Mouse (Mus musculus) neural tube, embryonic 13.5 days (tissue): ENCODE results near the gene Gm21970. TPM values are rescaled to one million over a fixed set of nuclear protein-coding genes. Genes with fewer than 3 reads are reported as not detected.

Experiments
- ATAC-seq: fragments of 200-750 bp; cut with Nextera tagmentation; 2 replicates; pipeline ENCODE4 v1.8.0; 2017; ENCODE audit warnings: low read depth, mild to moderate bottlenecking, moderate TSS enrichment, moderate library complexity
- H3K27ac ChIP-seq: fragments of 300-500 bp; sonication (generic); replicated peaks from 2 replicates; pipeline ENCODE4 v1.5.1; 2015; ENCODE audit warnings: moderate library complexity, mild to moderate bottlenecking, inconsistent platforms
- H3K27me3 ChIP-seq: fragments of 300-500 bp; sonication (generic); 2 replicates; pipeline ENCODE4 v1.6.1; 2015; ENCODE audit warnings: mild to moderate bottlenecking, inconsistent platforms
- H3K36me3 ChIP-seq: fragments of 300-500 bp; sonication (generic); 2 replicates; pipeline ENCODE4 v1.6.1; 2015; ENCODE audit warnings: mild to moderate bottlenecking, inconsistent platforms
- H3K4me1 ChIP-seq: fragments of 300-500 bp; sonication (generic); replicated peaks from 2 replicates; pipeline ENCODE4 v1.6.1; 2015; ENCODE audit warnings: inconsistent platforms
- H3K4me2 ChIP-seq: fragments of 300-500 bp; sonication (generic); 2 replicates; pipeline ENCODE4 v1.6.1; 2015; ENCODE audit warnings: inconsistent platforms, mild to moderate bottlenecking, moderate library complexity
- H3K4me3 ChIP-seq: fragments of 300-500 bp; sonication (generic); 2 replicates; pipeline ENCODE4 v1.5.1; 2015; ENCODE audit warnings: mild to moderate bottlenecking, inconsistent platforms
- H3K9ac ChIP-seq: fragments of 300-500 bp; sonication (generic); 2 replicates; pipeline ENCODE4 v1.6.1; 2015; ENCODE audit warnings: moderate library complexity, mild to moderate bottlenecking, inconsistent platforms
- H3K9me3 ChIP-seq: fragments of 300-500 bp; sonication (generic); 2 replicates; pipeline ENCODE4 v1.6.1; 2016; ENCODE audit warnings: inconsistent platforms
- WGBS: fragments of 180-500 bp; shearing (Covaris S2); methylation state at CpG from one replicate; pipeline ENCODE4 v1.1.7; 2015; 5-methylcytosine and 5-hydroxymethylcytosine counted together
- polyA plus RNA-seq: library from polyadenylated mRNA; unstranded; fragments of >200 nt; fragmentation: Nextera tagmentation; extraction: Ambion mirVana; gene quantifications from 2 replicates; pipeline ENCODE4 v1.2.1, GENCODE M21; 2015

The Gm21970 gene
- polyA plus RNA-seq, 1 experiment from 2014 or later: not detected

DNA sequence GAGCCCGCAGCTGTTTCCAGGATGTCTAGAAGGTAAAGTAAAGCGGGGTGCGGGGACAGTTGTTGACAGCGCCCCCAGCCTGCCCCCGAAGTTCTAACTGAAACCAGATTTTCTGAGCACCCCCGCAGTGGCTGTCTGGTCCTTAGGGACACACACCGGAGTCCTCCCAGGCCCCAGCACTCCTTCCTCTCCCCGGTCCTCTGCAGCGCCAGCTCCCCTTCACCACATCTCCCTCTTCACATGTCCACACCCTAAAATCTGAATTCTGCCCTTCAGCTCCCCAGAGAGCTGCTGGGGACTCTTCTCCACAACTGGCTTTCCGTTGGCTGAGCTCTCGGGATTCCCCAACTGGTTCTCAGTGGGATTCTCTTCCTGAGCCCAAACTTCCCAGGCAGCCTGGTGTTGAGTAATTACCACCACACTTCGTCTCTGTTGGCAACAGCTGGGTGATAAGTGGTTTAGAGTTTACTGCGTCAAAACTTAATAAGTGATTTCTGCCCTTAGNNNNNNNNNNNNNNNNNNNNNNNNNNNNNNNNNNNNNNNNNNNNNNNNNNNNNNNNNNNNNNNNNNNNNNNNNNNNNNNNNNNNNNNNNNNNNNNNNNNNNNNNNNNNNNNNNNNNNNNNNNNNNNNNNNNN is 15.2 kb downstream of the Gm21970 start:
- no peaks in the 10 kb centered on the region for H3K9me3 ChIP-seq
- WGBS: under 1% methylated on average over 13 of the region's 13 CpGs
- peaks cover 9% of the 10 kb centered on the region for H3K36me3 ChIP-seq
- peak overlapping the region; percentile 55 for H3K4me3 ChIP-seq
- peak overlapping the region; percentile 90 for H3K4me2 ChIP-seq
- peak overlapping the region; percentile 77 for H3K9ac ChIP-seq
- H3K27me3 ChIP-seq: 0 out of 2 replicates have a peak, but pooled peaks cover 6% of the 10 kb centered on the region
- H3K4me1 ChIP-seq: peaks cover 16% of the 10 kb centered on the region
- ATAC-seq: peak; percentile 52; the same call in 1 of the 2 replicates
- H3K27ac ChIP-seq: no peak overlapping the region

DNA sequence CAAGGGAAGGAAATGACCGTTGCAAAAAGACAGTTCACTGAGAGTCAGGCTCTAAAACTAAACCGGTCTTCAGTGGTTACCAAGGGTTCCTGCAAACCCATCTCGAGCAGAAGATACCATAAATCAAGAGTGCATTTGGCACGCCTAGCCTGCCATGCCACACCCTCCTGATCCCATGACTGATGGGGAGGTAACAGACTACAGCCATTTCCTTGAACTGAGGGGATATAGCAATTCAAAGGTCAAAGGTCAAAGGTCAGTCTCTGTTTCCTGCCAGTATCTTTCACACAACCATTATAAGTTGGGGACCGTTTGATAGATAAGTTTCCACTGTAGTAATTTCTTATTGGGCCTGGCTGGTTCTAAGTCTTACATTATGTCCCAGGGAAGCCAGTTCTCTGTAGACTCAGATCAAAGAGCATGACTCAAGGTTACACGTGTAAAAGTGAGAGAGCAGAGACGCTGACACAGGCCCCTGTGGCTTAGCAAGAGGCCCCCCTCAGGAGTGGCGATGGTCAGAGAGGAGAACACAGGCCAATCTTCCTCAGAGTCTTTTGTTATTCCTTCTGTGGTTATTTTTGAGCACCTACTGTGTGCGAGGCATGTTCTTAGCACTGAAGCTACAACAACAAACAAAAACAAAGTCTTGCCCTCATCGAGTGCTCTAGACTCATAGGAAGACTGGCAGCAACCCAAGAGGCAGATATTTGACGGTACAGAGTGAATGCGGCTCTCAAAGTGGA is 21.8 kb downstream of the Gm21970 start:
- H3K36me3 ChIP-seq: 0 out of 2 replicates have a peak, but pooled peaks cover 9% of the 10 kb centered on the region
- H3K27me3 ChIP-seq: no peaks in the 10 kb centered on the region
- H3K27ac ChIP-seq: no peak overlapping the region
- H3K9ac ChIP-seq: no peak overlapping the region
- WGBS: 52% methylated on average over 12 of the region's 12 CpGs
- no peaks in the 10 kb centered on the region for H3K4me1 ChIP-seq
- no peak overlapping the region for H3K4me2 ChIP-seq
- ATAC-seq: no peak
- H3K9me3 ChIP-seq: no peaks in the 10 kb centered on the region
- H3K4me3 ChIP-seq: no peak overlapping the region

DNA sequence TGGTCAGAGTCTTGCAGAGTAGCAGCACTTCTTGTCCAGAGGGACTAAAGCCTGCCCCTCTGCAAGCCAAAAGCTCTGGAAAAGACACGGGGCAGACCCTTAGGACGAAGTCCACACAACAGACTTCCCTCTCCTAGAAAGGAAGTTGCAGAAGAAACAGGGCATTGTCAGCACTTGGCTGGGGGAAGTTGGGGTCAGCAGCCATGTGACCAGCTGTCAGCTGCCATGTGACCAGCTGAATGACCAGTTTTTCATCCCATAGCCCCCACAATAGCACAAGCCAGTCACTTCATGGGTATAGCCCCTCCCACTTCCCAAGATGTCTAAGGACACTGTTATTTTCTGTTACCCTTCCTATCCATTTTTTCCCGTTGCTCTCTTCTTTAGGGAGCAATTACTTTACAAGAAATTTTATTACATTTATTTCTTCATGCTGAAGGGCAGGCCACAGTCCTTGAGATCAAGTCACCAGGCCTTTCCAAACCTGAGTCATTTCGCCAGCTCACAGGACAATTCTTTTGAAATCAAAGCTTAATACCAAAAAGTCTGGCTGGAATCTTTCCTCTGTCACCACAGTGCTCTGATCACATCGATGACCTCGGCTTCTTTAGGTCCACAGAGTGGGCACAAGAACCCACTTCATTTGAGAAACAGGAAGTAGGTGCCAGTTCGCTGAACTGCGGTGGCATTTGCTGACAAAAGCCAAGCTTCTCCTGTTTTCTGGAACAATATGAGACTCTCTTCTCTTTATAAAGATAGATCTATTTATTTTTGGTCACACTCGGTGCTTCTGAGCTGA is 24.1 kb downstream of the Gm21970 start:
- Histone ChIP-seq H3K27me3 (no peaks in the 10 kb centered on the region), H3K4me1 (no peaks in the 10 kb centered on the region), H3K9me3 (no peaks in the 10 kb centered on the region), H3K36me3 (0 out of 2 replicates have a peak, but pooled peaks cover 9% of the 10 kb centered on the region), H3K4me3 (no peak overlapping the region), H3K9ac (no peak overlapping the region), H3K27ac (no peak overlapping the region), H3K4me2 (no peak overlapping the region)
- 87% methylated on average over 9 of the region's 9 CpGs for WGBS
- no peak for ATAC-seq

GRCm38 (mm10) chr16:91416357-91416756 is 24.8 kb downstream of the Gm21970 start:
- Histone ChIP-seq H3K4me1 (no peaks in the 10 kb centered on the region), H3K27ac (no peak overlapping the region), H3K27me3 (no peaks in the 10 kb centered on the region), H3K9ac (no peak overlapping the region), H3K4me3 (no peak overlapping the region), H3K9me3 (no peaks in the 10 kb centered on the region), H3K4me2 (no peak overlapping the region), H3K36me3 (0 out of 2 replicates have a peak, but pooled peaks cover 9% of the 10 kb centered on the region)
- ATAC-seq: no peak
- WGBS: 96% methylated on average over 6 of the region's 6 CpGs

- Histone ChIP-seq H3K4me2 (no peak overlapping the region), H3K36me3 (0 out of 2 replicates have a peak, but pooled peaks cover 9% of the 10 kb centered on the region), H3K9ac (no peak overlapping the region), H3K27me3 (no peaks in the 10 kb centered on the region), H3K4me1 (no peaks in the 10 kb centered on the region), H3K4me3 (no peak overlapping the region), H3K27ac (no peak overlapping the region), H3K9me3 (no peaks in the 10 kb centered on the region)
- ATAC-seq: no peak
- WGBS: 81% methylated on average over 7 of the region's 7 CpGs
These were observed 25.4 kb downstream of the Gm21970 start for GRCm38 (mm10) chr16:91416938-91417337.

DNA sequence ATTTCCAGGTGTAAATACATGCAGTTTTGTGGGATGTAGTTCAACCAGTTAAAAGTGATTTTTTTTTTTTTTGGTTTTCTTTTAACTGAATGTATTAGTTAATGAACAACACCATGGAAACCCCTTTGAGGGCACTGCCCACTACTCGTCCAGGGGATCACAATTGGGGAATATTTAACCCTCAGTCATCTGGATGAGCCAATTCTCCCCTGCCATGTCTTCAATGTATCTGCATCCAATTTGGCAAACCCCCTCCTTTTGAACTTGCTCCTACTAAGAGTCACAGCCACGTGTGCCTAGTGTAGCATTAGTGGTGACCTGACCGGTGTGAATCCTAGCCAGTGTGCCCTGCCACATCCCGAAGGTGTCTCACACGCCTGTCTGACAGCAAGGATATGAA is 27.0 kb downstream of the Gm21970 start:
- Histone ChIP-seq H3K4me2 (no peak overlapping the region), H3K27ac (no peak overlapping the region), H3K9ac (no peak overlapping the region), H3K27me3 (no peaks in the 10 kb centered on the region), H3K36me3 (0 out of 2 replicates have a peak, but pooled peaks cover 9% of the 10 kb centered on the region), H3K9me3 (no peaks in the 10 kb centered on the region), H3K4me3 (no peak overlapping the region), H3K4me1 (no peaks in the 10 kb centered on the region)
- 78% methylated on average over 5 of the region's 5 CpGs for WGBS
- ATAC-seq: no peak

DNA sequence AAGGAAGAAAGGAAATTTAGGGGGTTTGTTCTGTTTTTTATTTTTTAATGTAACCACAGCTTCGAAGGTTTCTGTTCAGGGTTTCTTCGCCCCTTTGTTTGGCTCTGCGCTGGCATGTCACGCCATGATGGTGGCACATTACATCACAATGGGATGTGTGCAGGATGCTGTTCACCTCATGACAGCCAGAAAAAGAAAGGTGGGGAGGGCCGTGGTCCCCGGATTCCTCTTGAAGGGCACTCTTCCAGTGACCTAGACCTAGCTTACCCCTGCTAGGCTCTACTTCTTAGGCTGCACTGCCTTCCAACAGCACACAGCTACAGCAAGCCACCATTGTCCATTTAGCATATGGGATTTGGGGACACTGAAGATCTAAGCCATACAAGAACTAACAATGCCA is 34.3 kb downstream of the Gm21970 start:
- Histone ChIP-seq H3K27ac (no peak overlapping the region), H3K9me3 (no peaks in the 10 kb centered on the region), H3K4me1 (no peaks in the 10 kb centered on the region), H3K9ac (no peak overlapping the region), H3K4me2 (no peak overlapping the region), H3K27me3 (no peaks in the 10 kb centered on the region), H3K4me3 (no peak overlapping the region), H3K36me3 (peaks cover 5% of the 10 kb centered on the region; the same call in 1 of the 2 replicates)
- ATAC-seq: no peak
- WGBS: 88% methylated on average over 6 of the region's 6 CpGs

DNA sequence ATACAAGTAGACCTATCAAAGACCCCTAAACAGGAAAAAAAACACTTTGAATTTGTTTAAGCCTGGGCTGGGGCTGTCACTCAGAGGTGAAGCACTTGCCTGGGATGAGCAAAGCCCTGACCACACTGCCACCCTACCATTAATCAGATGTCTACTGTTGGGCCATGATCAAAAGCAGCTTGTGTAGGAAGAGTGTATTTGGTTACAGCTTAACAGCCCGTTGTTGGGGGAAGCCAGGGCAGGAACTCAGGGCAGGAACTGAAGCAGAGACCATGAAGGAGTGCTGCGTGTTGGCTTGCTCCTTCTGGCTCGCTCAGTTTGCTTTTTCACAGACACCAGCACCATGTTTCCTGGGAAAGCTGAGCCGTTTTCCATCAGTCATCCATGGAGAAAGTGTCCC is 35.1 kb downstream of the Gm21970 start:
- no peak for ATAC-seq
- Histone ChIP-seq H3K36me3 (peaks cover 5% of the 10 kb centered on the region; the same call in 1 of the 2 replicates), H3K4me2 (no peak overlapping the region), H3K9me3 (no peaks in the 10 kb centered on the region), H3K27ac (no peak overlapping the region), H3K27me3 (no peaks in the 10 kb centered on the region), H3K4me1 (no peaks in the 10 kb centered on the region), H3K4me3 (no peak overlapping the region), H3K9ac (no peak overlapping the region)
- WGBS: 78% methylated on average over 4 of the region's 4 CpGs

DNA sequence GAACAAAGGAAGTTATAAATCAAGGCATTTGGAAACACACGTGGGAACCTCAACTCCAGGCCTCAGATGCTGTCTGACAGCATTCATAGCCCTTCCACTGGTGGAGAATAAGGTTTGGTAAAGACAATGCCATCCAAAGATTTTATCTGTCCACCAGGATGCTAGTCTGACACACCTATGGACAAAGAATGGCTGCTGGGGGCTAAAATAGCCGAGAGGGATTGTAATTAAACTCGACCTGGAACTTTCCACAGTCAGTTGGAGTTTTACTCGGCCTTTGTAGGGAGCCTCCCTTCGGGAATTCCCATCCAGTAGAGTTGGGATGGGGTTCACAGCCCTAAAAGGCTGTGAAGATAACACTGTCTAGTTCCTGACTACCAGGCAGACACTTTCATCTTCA is 35.9 kb downstream of the Gm21970 start:
- H3K36me3 ChIP-seq: peaks cover 5% of the 10 kb centered on the region; the same call in 1 of the 2 replicates
- no peak overlapping the region for H3K9ac ChIP-seq
- H3K27ac ChIP-seq: no peak overlapping the region
- no peaks in the 10 kb centered on the region for H3K4me1 ChIP-seq
- no peak for ATAC-seq
- 75% methylated on average over 5 of the region's 5 CpGs for WGBS
- no peaks in the 10 kb centered on the region for H3K9me3 ChIP-seq
- H3K4me3 ChIP-seq: no peak overlapping the region
- no peak overlapping the region for H3K4me2 ChIP-seq
- H3K27me3 ChIP-seq: no peaks in the 10 kb centered on the region

GRCm38 (mm10) chr16:91428259-91428865 is 36.8 kb downstream of the Gm21970 start:
- ATAC-seq: no peak
- no peak overlapping the region for H3K27ac ChIP-seq
- H3K4me2 ChIP-seq: no peak overlapping the region
- no peak overlapping the region for H3K4me3 ChIP-seq
- WGBS: 78% methylated on average over 8 of the region's 8 CpGs
- H3K9ac ChIP-seq: no peak overlapping the region
- H3K27me3 ChIP-seq: no peaks in the 10 kb centered on the region
- peaks cover 4% of the 10 kb centered on the region; the same call in 1 of the 2 replicates for H3K4me1 ChIP-seq
- H3K9me3 ChIP-seq: no peaks in the 10 kb centered on the region
- peaks cover 5% of the 10 kb centered on the region; the same call in 1 of the 2 replicates for H3K36me3 ChIP-seq

- no peaks in the 10 kb centered on the region for H3K27me3 ChIP-seq
- H3K4me1 ChIP-seq: peaks cover 4% of the 10 kb centered on the region; the same call in 1 of the 2 replicates
- H3K27ac ChIP-seq: no peak overlapping the region
- no peaks in the 10 kb centered on the region for H3K9me3 ChIP-seq
- ATAC-seq: no peak
- WGBS: 24% methylated on average over 5 of the region's 5 CpGs
- no peak overlapping the region for H3K9ac ChIP-seq
- no peaks in the 10 kb centered on the region for H3K36me3 ChIP-seq
- no peak overlapping the region for H3K4me3 ChIP-seq
- H3K4me2 ChIP-seq: no peak overlapping the region
These were observed 41.3 kb downstream of the Gm21970 start for GRCm38 (mm10) chr16:91432720-91433328.
